Mouse (Mus musculus): ENCODE measurements around the gene Cd68. TPM values are rescaled to one million over a fixed set of nuclear protein-coding genes. Genes with fewer than 3 reads are reported as not detected.

Gene Cd68
- total and polyA plus RNA-seq, 2 experiments from 2014 or later: 2.6 to 6.1 TPM

DNA sequence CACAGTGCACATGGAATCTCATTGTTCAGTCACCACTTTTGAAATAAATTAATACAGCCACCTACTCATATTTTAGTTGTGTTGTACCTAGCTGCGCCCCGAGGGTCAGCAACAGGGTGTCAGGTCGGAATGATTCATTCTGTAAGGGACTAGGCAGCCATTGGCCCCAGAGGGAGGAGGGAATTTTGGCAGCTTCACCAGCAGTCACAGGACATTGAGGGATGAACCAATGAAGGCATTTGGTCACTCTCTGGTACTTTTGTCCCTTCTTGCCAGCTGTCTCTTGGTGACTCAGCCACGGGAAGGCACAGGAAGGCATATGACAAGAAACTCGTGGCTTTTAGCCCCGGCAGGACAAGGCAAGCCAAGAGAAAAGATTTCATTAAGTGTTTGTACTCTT lies 2.2 kb downstream of the Cd68 start:
- ATAC-seq (ENCODE audit: insufficient read depth, low read depth): no peak
- peak overlapping the region; percentile 97 for H3K27ac ChIP-seq (ENCODE audit: low read depth)
- 75% methylated on average over 6 of the region's 6 CpGs for WGBS
- TF ChIP-seq CTCF (IDR thresholded peaks at IDR 0.05; ENCODE audit: low read depth) (no peak), EP300 (IDR thresholded peaks at IDR 0.05; ENCODE audit: low read depth) (no peak)
- no peak overlapping the region for H3K9ac ChIP-seq (replicated peaks; ENCODE audit: low read depth, low read length)
- H3K4me1 ChIP-seq (ENCODE audit: control insufficient read depth, insufficient read depth): peaks cover 14% of the 10 kb centered on the region
- peaks cover 51% of the 10 kb centered on the region for H3K36me3 ChIP-seq (replicated peaks; ENCODE audit: control insufficient read depth, insufficient read depth, low read length)
- no peaks in the 10 kb centered on the region for H3K9me3 ChIP-seq (replicated peaks; ENCODE audit: control insufficient read depth, low read length)
- H3K4me2 ChIP-seq (ENCODE audit: low read depth, low read length): no peak overlapping the region
- H3K4me3 ChIP-seq (ENCODE audit: low read depth, low read length): no peak overlapping the region
- H3K27me3 ChIP-seq (ENCODE audit: control insufficient read depth, insufficient read depth, low read length): no peaks in the 10 kb centered on the region
- no peak for DNase-seq (ENCODE audit: low spot score)

DNA sequence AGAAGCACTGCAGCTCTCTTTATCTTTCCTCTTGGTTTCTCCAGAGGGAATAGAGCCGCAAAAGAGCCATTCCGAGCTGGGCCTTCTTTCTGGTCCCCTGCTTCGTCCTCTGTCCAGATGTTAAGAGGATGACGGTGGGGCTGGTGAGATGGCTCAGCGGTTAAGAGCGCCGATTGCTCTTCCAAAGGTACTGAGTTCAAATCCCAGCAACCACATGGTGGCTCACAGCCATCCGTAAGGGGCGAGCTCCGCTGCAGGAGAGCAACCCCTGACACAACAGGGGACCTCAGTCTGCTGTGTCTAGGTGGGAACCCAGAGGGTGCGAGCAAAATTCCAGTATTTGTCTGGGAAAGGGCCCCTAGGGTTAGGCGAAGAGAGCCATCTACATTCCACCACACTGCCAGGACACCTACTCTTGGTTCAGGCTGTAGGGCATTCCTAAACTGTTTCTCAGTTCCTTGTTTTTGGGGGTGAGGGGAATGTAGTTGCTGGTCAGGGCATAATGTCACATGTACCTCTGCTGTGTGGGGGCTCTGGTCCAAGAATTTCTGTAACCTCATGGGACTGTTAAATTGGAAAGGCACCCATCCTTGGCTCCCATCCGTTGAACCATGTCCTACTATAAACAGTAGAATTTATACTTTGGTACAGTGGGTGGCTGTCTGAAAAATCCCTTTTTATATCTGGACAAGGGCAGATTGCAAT lies 2.8 kb downstream of the Cd68 start:
- no peak for TF ChIP-seq CTCF (IDR thresholded peaks at IDR 0.05; ENCODE audit: low read depth)
- TF ChIP-seq EP300 (IDR thresholded peaks at IDR 0.05; ENCODE audit: low read depth): no peak; the same call in 1 of the 2 replicates
- no peak for ATAC-seq (ENCODE audit: insufficient read depth, low read depth)

DNA sequence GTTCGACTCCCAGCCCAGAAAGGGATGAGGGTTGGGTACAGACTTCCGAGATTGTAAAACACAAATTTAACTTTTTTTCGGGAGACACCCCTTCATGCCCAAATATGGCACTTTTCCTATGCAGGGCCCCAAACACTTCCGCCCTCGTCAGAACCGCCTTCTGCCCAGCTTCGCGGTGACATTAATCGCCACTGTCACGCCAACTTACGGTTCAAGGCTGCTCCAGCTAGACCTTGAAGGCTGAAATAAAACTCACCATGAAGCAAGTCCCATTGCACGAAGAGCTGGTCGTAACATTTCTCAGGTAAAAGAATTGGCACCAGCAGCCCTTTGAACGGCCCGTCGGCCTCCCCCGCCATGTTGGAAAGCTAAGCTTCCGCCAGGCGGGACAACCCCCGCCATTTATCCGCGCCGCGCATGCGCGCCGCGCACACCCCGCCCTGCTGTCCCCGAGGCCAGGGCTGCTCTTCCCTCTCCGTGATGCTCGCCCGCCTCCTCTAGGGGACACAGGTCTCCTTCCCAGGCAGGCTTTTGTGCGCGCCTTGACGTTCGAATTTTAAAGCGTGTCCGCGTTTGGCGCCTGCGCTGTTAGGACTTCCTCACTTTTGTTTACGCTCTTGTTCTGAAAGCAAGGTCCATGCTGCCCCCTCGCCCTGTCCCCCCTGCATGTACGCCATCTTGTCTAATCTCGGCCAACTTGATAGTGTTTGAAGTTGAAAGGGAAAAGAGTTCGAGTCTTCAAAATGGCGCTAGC lies 3.6 kb downstream of the Cd68 start, which contains the start of gene Mpdu1:
Mpdu1 (minus strand) TSS at position 430 of the 754 bp plus-strand sequence.
- Histone ChIP-seq H3K4me3 (ENCODE audit: low read depth, low read length) (peak within 1 kb of the TSS; percentile 52), H3K9me3 (replicated peaks; ENCODE audit: control insufficient read depth, low read length) (no peaks in the 10 kb centered on the region), H3K27ac (ENCODE audit: low read depth) (peak within 1 kb of the TSS; percentile 97), H3K4me1 (ENCODE audit: control insufficient read depth, insufficient read depth) (peaks cover 14% of the 10 kb centered on the region), H3K27me3 (ENCODE audit: control insufficient read depth, insufficient read depth, low read length) (no peaks in the 10 kb centered on the region), H3K4me2 (ENCODE audit: low read depth, low read length) (peak within 1 kb of the TSS; percentile 61), H3K9ac (replicated peaks; ENCODE audit: low read depth, low read length) (peak within 1 kb of the TSS; percentile 58), H3K36me3 (replicated peaks; ENCODE audit: control insufficient read depth, insufficient read depth, low read length) (peaks cover 51% of the 10 kb centered on the region)
- ATAC-seq (ENCODE audit: insufficient read depth, low read depth) (peak; percentile 97), DNase-seq (ENCODE audit: low spot score) (peak; percentile 96)
- TF ChIP-seq EP300 (IDR thresholded peaks at IDR 0.05; ENCODE audit: low read depth) (peak; percentile 27; the same call in 1 of the 2 replicates), CTCF (IDR thresholded peaks at IDR 0.05; ENCODE audit: low read depth) (peak; percentile 45)
- WGBS: under 1% methylated on average over 48 of the region's 48 CpGs

More for the DNA sequence above, 2.8 kb downstream of the Cd68 start:
- Histone ChIP-seq H3K4me2 (ENCODE audit: low read depth, low read length) (peak overlapping the region; percentile 61), H3K4me1 (ENCODE audit: control insufficient read depth, insufficient read depth) (peaks cover 14% of the 10 kb centered on the region), H3K4me3 (ENCODE audit: low read depth, low read length) (peak overlapping the region; percentile 52), H3K36me3 (replicated peaks; ENCODE audit: control insufficient read depth, insufficient read depth, low read length) (peaks cover 51% of the 10 kb centered on the region), H3K27ac (ENCODE audit: low read depth) (peak overlapping the region; percentile 97), H3K9ac (replicated peaks; ENCODE audit: low read depth, low read length) (peak overlapping the region; percentile 58), H3K27me3 (ENCODE audit: control insufficient read depth, insufficient read depth, low read length) (no peaks in the 10 kb centered on the region), H3K9me3 (replicated peaks; ENCODE audit: control insufficient read depth, low read length) (no peaks in the 10 kb centered on the region)
- WGBS: 66% methylated on average over 13 of the region's 13 CpGs
- DNase-seq (ENCODE audit: low spot score): no peak

DNA sequence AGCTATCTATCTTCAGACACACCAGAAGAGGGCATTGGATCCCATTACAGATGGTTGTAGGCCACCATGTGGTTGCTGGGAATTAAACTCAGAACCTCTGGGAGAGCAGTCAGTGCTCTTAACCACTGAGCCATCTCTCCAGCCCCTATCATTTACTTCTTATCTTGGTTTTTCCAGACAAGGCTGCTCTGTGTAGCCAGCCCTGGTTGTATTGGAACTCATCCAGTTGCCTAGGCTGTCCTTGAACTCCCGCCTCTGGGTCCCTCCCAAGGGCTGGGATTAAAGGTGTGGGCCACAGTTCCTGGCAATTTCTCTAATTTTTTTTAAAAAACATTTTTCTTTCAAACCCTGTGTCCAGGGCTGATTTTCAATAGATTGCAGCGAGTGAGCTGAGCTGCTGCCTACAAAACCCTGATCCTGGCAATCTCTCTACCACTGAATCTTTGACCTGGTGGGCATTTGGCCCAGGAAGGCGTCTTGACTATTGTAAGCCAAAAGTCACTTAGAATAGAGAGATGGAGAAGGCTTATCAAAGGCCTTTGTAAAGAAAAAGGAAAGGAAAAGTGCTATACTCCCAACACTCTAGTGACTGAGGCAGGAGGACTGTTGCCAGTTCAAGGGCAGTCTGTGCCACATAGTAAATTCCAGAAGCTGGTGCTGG lies 4.6 kb downstream of the Cd68 start:
- no peak for DNase-seq (ENCODE audit: low spot score)
- Histone ChIP-seq H3K9me3 (replicated peaks; ENCODE audit: control insufficient read depth, low read length) (no peaks in the 10 kb centered on the region), H3K4me1 (ENCODE audit: control insufficient read depth, insufficient read depth) (peaks cover 14% of the 10 kb centered on the region), H3K4me3 (ENCODE audit: low read depth, low read length) (peak overlapping the region; percentile 52), H3K27ac (ENCODE audit: low read depth) (peak overlapping the region; percentile 97), H3K36me3 (replicated peaks; ENCODE audit: control insufficient read depth, insufficient read depth, low read length) (peaks cover 53% of the 10 kb centered on the region), H3K9ac (replicated peaks; ENCODE audit: low read depth, low read length) (peak overlapping the region; percentile 58), H3K4me2 (ENCODE audit: low read depth, low read length) (peak overlapping the region; percentile 61), H3K27me3 (ENCODE audit: control insufficient read depth, insufficient read depth, low read length) (no peaks in the 10 kb centered on the region)
- 58% methylated on average over 3 of the region's 3 CpGs for WGBS
- ATAC-seq (ENCODE audit: insufficient read depth, low read depth): no peak
- no peak for TF ChIP-seq EP300 (IDR thresholded peaks at IDR 0.05; ENCODE audit: low read depth)
- no peak for TF ChIP-seq CTCF (IDR thresholded peaks at IDR 0.05; ENCODE audit: low read depth)

GRCm38 (mm10) chr11:69657462-69657881 lies 8.5 kb downstream of the Cd68 start:
- WGBS: 82% methylated on average over 15 of the region's 15 CpGs
- TF ChIP-seq EP300 (IDR thresholded peaks at IDR 0.05; ENCODE audit: low read depth) (no peak), CTCF (IDR thresholded peaks at IDR 0.05; ENCODE audit: low read depth) (no peak)
- no peaks in the 10 kb centered on the region for H3K9me3 ChIP-seq (replicated peaks; ENCODE audit: control insufficient read depth, low read length)
- H3K27me3 ChIP-seq (ENCODE audit: control insufficient read depth, insufficient read depth, low read length): no peaks in the 10 kb centered on the region
- peaks cover 46% of the 10 kb centered on the region for H3K36me3 ChIP-seq (replicated peaks; ENCODE audit: control insufficient read depth, insufficient read depth, low read length)
- H3K9ac ChIP-seq (replicated peaks; ENCODE audit: low read depth, low read length): no peak overlapping the region
- no peak overlapping the region for H3K4me2 ChIP-seq (ENCODE audit: low read depth, low read length)
- ATAC-seq (ENCODE audit: insufficient read depth, low read depth) (no peak), DNase-seq (ENCODE audit: low spot score) (no peak)
- H3K4me1 ChIP-seq (ENCODE audit: control insufficient read depth, insufficient read depth): 0 out of 2 replicates have a peak, but pooled peaks cover 7% of the 10 kb centered on the region
- H3K4me3 ChIP-seq (ENCODE audit: low read depth, low read length): no peak overlapping the region
- H3K27ac ChIP-seq (ENCODE audit: low read depth): no peak overlapping the region

All from heart, postnatal 0 days (tissue).